Mouse (Mus musculus) frontal cortex, postnatal 10 days (tissue): ENCODE data around the gene Rpp14.
"Not testable (repeated sequence)": the region's sequence is repeated elsewhere in the genome, so short reads cannot be mapped to it uniquely, and the experiment has no call there.

Experiments used
- DNase-seq, 2 experiments: peaks; one replicate each; pipeline ENCODE4 v3.0.0; 2022; ENCODE audit warnings: low spot score in 2 of 2, mixed read lengths in 1 of 2

Gene Rpp14

DNA sequence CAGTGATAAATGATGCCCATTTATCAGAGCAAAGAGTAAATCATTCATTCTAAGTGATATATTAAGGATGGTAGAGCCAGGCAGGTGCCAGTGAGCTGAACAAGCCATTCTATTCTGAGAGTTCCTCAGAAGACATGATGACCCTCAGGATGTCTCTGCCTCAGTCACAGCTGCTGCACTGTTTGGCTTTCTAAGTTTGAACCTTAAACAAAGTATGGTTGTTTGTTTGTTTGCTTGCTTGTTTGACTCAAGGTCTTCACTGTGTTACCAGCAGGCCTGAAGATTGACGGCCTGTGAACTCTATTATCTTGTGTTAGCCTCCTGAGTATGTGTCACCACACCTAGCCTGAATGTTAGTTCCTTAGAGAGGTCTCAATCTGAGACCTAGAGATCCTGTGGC is 34.6 kb downstream of the Rpp14 start:
- DNase-seq, result no peak

DNA sequence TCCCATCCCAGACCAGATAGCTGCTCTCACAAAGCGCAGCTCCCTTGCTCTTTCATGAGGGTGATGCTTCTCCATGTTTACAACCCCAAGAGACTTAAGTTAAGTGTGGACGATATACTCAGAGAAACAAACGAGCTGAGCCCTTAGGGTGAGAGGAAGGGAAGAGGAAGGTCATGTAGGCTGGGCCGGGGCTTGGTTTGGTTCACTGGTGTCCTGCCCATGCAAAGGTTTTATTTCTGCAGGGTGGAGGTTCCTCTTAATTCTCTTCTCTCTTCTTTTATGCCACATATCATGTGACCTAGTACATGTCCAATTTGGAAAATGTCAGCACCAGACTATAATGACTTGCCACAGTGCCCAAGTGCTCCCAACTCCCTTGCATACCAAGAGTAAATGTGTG is 35.6 kb downstream of the Rpp14 start:
- DNase-seq, result no peak

DNA sequence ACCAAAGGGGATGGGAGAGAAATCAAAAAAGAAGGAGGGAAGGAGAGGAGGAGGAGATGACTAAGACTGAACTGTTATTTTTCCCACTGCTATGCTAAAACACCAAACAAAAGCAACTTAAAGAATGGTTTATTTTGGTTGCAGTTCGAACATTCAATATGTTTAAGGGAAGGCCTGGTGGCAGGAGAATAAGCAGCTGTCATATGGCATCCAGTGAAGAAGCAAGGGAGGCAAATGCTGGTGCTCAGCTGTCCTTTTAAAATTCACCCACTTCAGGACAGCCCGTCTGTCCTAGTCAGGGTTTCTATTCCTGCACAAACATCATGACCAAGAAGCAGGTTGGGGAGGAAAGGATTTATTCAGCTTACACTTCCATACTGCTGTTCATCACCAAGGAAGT is 37.2 kb downstream of the Rpp14 start:
- DNase-seq, result no peak

DNA sequence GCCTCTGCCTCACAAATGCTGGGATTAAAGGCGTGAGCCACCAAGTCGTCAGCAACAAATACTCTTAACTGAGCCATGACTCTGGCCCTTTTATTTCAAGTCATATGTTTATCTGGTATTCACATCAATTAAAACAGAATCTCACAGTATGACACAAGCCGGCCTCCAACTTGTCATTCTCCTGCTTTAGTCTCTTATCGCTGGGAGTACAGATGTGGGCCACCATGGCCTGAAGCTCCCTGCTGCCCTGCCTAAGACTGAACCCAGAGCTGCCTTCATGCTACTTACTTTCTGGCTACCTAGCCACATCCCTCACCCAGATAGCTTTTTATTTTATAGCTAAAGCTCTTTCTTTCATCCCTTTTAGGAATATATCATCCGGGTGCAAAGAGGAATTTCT is 39.3 kb downstream of the Rpp14 start:
- no peak for DNase-seq

DNA sequence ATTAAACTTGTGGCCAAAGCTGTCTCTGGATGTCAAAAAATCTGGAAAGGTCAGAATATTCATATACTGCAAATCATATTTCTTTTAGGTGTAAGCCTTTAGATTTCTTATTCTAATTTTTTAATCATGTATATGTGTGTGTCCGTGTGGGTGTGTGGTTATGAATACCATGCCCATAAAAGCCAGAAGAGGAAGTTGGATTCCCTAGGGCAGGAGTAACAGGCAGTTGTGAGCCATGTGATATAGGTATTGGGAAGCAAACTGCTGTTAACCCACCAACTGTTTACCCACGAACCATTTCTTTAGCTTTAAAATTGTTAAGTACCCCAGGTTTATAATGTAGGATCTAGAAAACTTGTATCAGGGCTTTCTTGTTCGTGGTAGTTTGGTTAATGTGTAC is 39.7 kb downstream of the Rpp14 start:
- DNase-seq, result no peak

DNA sequence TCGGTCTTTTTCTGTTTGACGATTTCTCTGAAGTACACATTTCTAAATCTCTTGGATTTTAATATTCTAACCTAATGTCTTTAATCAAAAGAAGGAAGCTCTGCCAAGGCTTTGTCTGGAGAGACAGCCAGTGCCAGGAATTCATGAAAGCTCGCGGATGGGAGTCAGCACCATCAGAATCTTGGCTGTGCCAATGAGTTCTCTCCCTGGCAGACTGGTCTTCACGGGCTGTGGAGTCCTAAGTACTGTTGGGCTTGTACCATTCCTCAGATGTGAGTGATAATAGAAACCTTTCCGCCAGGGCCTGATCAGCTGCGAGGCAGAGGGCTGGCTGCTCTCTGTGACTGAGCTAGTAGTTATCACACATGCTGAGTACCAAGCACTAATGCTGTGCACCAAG is 43.0 kb downstream of the Rpp14 start:
- DNase-seq, result no peak

DNA sequence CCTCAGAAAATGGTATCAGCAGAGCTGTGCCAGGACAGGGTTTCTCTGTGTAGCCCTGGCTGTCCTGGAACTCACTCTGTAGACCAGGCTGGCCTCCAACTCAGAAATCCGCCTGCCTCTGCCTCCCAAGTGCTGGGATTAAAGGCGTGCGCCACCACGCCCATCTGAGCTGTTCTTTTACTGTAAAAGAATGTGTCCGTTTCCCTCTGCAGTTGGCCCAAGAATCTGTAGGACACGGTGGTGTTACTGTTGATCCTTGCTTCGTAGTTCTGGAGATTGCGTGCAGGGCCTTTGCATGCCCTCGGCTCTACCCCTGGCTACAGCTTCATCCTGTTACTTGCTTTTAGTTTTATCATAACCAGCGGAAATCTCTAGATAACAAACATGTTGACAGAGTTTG is 43.4 kb downstream of the Rpp14 start:
- not testable (repeated sequence) for DNase-seq

DNA sequence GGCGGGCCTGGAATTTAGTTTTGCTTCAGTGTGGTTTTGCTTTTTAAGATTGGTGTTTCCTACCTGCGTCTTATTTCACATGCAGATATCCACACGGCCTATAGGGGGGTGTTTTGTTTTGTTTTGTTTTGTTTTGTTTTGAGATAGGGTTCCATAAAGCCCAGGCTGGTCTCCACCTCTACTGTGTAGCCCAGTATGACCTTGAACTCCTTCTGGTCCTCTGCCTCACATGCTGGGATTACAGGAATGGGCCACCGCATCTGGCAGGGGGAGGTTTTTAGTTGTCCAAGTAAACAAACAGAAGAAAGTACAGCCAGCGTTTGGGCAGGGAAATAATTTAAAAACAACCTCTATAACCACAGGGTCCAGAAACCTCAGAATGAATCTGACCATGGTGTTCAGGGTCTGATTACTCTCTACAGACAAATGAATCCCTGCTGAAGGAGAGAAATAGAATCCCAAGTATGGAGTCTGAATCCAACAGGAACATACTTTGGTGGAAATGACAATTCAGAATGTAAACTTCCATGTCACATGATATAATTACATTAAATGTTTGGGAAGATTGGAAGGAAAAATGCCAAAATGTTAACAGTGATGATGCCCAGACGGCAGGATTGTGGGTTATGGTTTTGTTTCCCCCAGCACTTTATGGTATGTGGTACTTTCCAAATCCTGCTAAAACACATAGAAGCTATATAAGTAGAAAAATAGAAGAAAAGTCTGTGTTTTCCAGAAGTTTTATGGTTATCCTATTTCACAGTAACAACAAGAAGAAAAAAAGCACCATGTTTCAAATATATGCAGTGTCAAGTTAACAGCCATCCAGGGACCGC is 44.1 kb downstream of the Rpp14 start:
- no peak for DNase-seq

DNA sequence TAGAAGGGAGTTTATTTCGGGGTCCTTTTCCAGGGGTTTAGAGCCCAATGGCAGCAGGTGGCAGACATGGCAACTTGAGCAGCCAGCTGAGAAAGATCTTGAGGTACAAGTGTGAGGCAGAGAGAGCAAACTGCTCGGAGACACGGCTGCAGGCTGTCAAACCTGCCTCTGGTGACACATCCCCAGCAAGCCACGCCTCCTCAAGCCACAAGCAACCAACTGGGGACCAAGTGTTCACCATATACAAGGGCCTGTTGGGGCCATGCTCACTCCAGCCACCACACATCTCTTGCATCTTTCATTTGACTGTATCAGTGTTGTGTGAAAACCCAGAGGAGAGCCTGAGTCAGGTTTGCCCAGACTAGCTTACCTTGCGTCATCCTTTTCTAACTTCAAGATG is 47.8 kb downstream of the Rpp14 start:
- DNase-seq, result no peak

DNA sequence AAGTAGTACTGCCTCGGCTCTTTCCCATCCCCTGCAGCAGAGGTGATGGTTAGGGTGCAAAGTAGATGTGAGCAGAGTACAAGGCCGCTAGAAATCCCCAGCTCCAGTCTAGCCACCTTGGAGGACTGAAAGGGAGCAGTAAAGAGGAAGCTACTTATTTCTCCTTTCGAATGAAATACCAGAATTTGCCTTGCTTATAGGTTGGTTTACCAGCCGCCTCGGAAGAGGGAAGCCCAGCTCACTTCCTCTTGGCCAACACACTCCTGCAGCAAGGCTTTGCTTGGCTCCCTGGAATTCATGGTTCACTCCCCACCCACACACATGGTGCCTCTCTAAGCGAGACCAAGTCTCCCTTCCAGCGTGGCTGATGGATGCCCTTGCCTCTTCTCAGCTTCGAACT is 52.6 kb downstream of the Rpp14 start:
- no peak for DNase-seq

DNA sequence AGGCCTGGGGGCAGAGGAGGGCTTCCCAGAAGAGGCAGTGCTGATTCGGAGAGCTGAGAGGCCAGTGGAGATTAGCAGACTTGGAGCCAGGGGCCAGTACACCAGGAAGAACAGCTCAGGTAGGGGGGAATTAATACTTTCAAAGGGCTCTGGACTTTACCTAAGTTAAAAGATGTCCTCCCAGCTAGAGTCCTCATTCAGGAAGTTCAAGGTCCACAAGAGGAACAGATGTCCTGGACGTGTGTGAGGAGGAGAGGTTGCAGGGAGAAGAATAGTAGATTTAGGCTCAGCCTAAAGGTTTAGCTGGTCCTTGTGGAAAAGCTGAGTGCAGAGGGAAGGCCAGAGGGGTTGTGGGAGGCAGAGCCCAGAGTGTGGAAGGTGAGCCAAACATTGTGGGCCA is 54.1 kb downstream of the Rpp14 start:
- no peak for DNase-seq

DNA sequence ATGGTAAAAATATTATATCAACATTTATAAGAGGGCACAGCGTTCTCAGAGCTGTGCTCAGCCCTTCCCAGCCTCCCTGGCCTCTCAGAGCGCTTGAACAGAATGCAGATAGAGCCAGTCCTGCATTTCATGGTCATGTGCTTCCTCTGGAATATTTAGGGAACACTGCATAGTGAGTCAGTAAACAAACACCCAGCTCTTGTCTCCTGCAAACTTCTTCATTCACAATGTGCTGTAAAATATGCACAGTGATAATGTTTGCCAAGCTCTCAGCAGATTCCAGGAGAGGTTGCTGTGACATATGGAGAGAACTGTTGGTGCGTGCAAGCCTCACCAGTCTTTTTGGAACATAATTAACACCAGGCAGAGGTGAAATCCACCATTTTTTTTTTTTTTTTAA is 55.0 kb downstream of the Rpp14 start:
- no peak for DNase-seq

DNA sequence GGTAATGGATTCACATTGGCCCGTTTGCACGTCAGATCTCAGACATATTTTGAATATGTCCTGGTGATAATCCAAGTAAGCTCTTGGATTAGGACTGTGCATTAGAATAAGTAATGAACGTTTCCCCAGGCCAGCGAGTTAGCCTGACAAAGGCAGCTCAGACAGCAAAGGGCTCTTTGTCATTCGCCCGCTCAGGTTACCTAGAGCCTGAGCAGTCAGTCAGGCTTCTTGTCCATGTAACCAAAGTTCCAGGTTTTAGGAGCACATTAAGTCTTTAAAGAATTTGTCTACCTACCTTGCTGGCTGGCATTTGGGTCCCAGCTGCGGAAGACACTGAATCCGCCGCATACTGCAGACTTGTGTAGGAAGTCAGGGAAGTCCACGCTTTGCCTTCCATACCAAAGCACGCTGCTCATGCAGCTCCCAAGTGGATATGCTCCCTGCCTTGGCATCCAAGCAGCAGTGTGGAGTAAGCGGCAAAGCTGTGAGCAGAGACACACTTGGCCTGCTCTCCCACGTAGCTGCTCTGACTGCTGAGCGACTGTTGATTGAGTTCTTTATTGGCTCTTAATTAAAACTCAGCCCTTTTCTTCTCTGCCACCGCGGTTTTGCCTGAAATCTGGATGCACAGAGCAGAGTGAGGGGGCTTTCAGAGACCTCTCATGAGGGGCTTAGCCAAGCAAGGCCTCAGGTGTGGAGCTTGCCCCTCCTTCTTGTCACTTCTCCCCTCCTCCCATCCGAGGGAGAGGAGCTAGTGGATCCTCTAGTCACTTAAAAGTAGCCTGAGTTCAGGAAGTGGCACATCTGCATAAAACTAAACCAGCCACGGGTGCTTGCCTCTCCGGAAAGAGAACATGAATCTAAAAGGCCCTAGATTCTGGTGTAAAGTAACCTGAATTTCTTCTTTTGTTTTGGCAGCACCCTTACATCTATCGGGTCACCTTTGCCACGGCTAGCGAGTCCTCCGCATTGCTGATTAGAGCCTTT is 59.9 kb downstream of the Rpp14 start:
- DNase-seq, result no peak

DNA sequence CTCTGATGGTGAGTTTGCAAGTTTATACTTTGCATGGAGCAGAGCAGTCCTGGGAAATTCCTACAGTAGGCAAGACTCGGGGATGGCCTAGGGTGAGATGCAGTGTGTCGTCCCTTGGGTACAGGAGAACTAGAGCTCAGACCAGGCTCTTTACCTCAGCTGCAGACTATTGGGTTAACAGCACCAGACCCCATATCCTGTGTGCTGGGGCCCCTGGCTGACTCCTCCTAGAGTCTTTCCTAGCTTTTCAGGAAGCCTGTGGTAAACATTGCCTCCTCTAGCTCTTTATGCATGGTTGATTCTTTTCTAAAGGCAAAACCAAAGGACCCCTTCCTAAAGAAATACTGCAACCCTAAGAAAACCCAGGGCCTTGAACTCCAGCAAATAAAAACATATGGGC is 61.0 kb downstream of the Rpp14 start:
- DNase-seq, result no peak
